Mouse (Mus musculus) neural tube, embryonic 15.5 days (tissue): ENCODE results near the gene Trpv4. TPM values are rescaled to one million over a fixed set of nuclear protein-coding genes. Genes with fewer than 3 reads are reported as not detected.

Experiments used
- ATAC-seq: fragments of 200-750 bp; cut with Nextera tagmentation; 2 replicates; pipeline ENCODE4 v1.8.0; 2017; ENCODE audit warnings: mild to moderate bottlenecking, moderate TSS enrichment, moderate library complexity; ENCODE audit not compliant: low FRiP score
- H3K27ac ChIP-seq: fragments of 300-500 bp; sonication (generic); replicated peaks from 2 replicates; pipeline ENCODE4 v1.5.1; 2015; ENCODE audit warnings: mild to moderate bottlenecking, inconsistent platforms
- H3K27me3 ChIP-seq: fragments of 300-500 bp; sonication (generic); replicated peaks from 2 replicates; pipeline ENCODE4 v1.6.1; 2015; ENCODE audit warnings: inconsistent platforms
- H3K36me3 ChIP-seq: fragments of 300-500 bp; sonication (generic); 2 replicates; pipeline ENCODE4 v1.6.1; 2015; ENCODE audit warnings: inconsistent platforms
- H3K4me1 ChIP-seq: fragments of 300-500 bp; sonication (generic); 2 replicates; pipeline ENCODE4 v1.6.1; 2015; ENCODE audit warnings: inconsistent platforms
- H3K4me2 ChIP-seq: fragments of 300-500 bp; sonication (generic); 2 replicates; pipeline ENCODE4 v1.6.1; 2015; ENCODE audit warnings: inconsistent platforms, mild to moderate bottlenecking, moderate library complexity
- H3K4me3 ChIP-seq: fragments of 300-500 bp; sonication (generic); replicated peaks from 2 replicates; pipeline ENCODE4 v1.5.1; 2015; ENCODE audit warnings: mild to moderate bottlenecking, inconsistent platforms
- H3K9ac ChIP-seq: fragments of 300-500 bp; sonication (generic); replicated peaks from 2 replicates; pipeline ENCODE4 v1.6.1; 2015; ENCODE audit warnings: mild to moderate bottlenecking, inconsistent platforms
- H3K9me3 ChIP-seq: fragments of 300-500 bp; sonication (generic); replicated peaks from 2 replicates; pipeline ENCODE4 v1.6.1; 2016; ENCODE audit warnings: inconsistent platforms
- WGBS: fragments of 180-500 bp; shearing (Covaris S2); methylation state at CpG from one replicate; pipeline ENCODE4 v1.1.7; 2015; ENCODE audit warnings: mixed read lengths; 5-methylcytosine and 5-hydroxymethylcytosine counted together
- polyA plus RNA-seq: library from polyadenylated mRNA; unstranded; fragments of >200 nt; fragmentation: Nextera tagmentation; extraction: Ambion mirVana; gene quantifications from 2 replicates; pipeline ENCODE4 v1.2.1, GENCODE M21; 2015

The Trpv4 gene
- 1.4 and 1.6 TPM in 2 replicates for polyA plus RNA-seq

DNA sequence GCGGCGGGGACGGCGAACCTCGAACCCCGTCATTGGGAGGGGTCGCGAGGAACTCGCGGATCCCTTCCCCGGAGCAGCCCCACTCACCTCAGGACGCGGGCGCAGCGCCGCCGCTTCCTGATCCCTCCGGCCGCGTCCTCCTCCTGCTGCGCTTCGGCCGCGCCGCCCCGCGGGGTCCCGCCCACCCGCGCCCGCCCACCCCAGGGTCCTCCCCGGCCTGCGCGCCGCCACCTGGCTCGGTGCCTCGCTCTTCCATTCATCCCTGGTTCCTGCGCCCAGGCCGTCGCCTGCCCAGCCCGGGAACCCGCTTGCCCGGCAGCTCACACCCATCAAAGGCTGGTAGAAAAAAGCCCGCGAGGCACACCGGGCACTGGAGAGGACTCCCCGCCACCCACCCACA is at the start of gene Trpv4:
Trpv4 (minus strand) TSS at position 167 of the 400 bp plus-strand sequence.
- 2% methylated on average over 41 of the region's 47 CpGs for WGBS
- H3K36me3 ChIP-seq = no peaks in the 10 kb centered on the region
- peaks cover 48% of the 10 kb centered on the region for H3K27me3 ChIP-seq
- ATAC-seq = no peak
- no peaks in the 10 kb centered on the region for H3K9me3 ChIP-seq
- H3K9ac ChIP-seq = peak within 1 kb of the TSS; percentile 46
- H3K4me1 ChIP-seq = peaks cover 14% of the 10 kb centered on the region
- H3K27ac ChIP-seq = no peak within 1 kb of the TSS
- H3K4me3 ChIP-seq = peak within 1 kb of the TSS; percentile 42
- peak within 1 kb of the TSS; percentile 90 for H3K4me2 ChIP-seq

GRCm38 (mm10) chr5:114707265-114708068 is 49.2 kb upstream of the Trpv4 start, which contains the start of gene Tchp:
Tchp (plus strand) TSS chr5:114707760.
- Histone ChIP-seq H3K9ac (peak within 1 kb of the TSS; percentile 63), H3K36me3 (peaks cover 26% of the 10 kb centered on the region), H3K27me3 (no peaks in the 10 kb centered on the region), H3K9me3 (no peaks in the 10 kb centered on the region), H3K4me2 (peak within 1 kb of the TSS; percentile 78), H3K4me3 (peak within 1 kb of the TSS; percentile 94), H3K4me1 (peaks cover 10% of the 10 kb centered on the region), H3K27ac (no peak within 1 kb of the TSS)
- WGBS = 3% methylated on average over 49 of the region's 49 CpGs
- peak; percentile 62 for ATAC-seq

DNA sequence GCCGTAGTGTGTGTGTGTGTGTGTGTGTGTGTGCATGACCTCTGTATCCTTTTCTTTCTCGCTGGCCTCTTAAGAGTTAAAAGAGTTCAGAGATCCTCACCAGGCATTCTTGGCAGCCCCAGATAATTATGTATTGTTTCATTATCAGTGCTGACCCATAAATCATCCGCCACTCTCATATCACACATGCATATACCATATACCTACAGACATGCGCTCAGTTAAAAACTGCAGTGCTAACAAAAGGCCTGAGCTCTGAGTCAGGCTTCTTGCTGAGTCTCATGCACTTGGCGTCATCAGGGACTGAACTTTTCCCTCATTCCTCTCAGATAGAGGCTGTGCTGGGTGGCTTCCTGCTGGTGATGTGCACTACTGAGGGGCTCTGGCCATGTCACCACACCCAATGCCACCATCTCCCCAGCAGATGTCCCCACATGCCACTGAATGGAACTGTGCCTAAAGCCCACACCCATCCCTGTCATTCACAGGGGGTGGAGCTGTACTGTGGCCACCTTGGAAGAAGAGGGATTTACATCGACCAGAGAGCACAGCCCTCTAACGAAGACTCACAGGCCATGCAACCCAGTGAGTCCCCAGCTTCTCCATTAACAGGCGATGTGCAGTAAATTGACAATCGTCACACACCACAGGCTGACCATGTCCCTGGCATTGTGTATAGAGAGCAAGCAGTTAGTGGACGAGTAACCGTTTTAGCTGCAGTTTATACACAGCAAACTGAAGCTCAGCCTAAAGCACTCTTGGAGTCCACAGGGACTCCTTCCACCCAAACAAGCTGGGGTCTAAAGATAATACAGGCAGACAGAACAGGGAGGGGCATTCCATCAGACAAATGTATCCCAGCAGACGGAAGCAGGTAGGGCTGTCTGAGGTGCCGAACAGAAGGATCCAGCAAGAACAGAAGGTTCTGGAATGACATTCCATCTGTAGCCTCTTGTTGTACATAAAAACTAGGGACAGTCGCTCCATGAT is 44.5 kb upstream of the Trpv4 start:
- H3K9ac ChIP-seq = no peak overlapping the region
- no peak overlapping the region for H3K4me2 ChIP-seq
- no peaks in the 10 kb centered on the region for H3K27me3 ChIP-seq
- no peak overlapping the region for H3K27ac ChIP-seq
- no peak for ATAC-seq
- H3K4me1 ChIP-seq = no peaks in the 10 kb centered on the region
- H3K9me3 ChIP-seq = no peaks in the 10 kb centered on the region
- no peak overlapping the region for H3K4me3 ChIP-seq
- no peaks in the 10 kb centered on the region for H3K36me3 ChIP-seq
- WGBS = 61% methylated on average over 14 of the region's 14 CpGs

DNA sequence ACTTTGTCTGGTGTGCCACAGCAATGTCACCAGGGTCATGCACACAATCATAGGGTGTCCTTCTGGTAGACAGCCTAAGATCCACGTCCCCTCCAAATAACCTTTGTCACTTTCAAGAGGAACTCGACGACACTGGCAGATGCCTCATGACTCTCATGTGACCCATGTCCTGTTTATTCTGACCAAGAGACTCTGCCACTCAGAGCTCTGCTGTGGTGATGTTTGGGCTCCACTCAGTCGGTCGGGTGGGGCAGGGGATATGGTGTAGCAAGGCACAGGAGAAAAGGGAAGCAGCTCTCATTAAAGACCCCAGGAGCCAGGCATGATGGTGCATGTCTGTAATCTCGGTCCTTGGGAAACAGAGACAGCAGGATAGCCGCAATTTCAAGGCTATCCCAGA is 40.8 kb upstream of the Trpv4 start:
- no peak for ATAC-seq
- Histone ChIP-seq H3K27ac (no peak overlapping the region), H3K4me2 (no peak overlapping the region), H3K9ac (no peak overlapping the region), H3K27me3 (0 out of 2 replicates have a peak, but pooled peaks cover 2% of the 10 kb centered on the region), H3K4me1 (no peaks in the 10 kb centered on the region), H3K36me3 (no peaks in the 10 kb centered on the region), H3K4me3 (no peak overlapping the region), H3K9me3 (no peaks in the 10 kb centered on the region)
- 63% methylated on average over 7 of the region's 7 CpGs for WGBS

- Histone ChIP-seq H3K4me1 (no peaks in the 10 kb centered on the region), H3K27ac (peak overlapping the region; percentile 37; the same call in 1 of the 2 replicates), H3K9me3 (no peaks in the 10 kb centered on the region), H3K36me3 (no peaks in the 10 kb centered on the region), H3K27me3 (0 out of 2 replicates have a peak, but pooled peaks cover 2% of the 10 kb centered on the region), H3K9ac (no peak overlapping the region), H3K4me3 (no peak overlapping the region), H3K4me2 (no peak overlapping the region)
- 77% methylated on average over 19 of the region's 19 CpGs for WGBS
- ATAC-seq = peak; percentile 68; the same call in 1 of the 2 replicates
Measured at GRCm38 (mm10) chr5:114698044-114698746, 40.0 kb upstream of the Trpv4 start.

DNA sequence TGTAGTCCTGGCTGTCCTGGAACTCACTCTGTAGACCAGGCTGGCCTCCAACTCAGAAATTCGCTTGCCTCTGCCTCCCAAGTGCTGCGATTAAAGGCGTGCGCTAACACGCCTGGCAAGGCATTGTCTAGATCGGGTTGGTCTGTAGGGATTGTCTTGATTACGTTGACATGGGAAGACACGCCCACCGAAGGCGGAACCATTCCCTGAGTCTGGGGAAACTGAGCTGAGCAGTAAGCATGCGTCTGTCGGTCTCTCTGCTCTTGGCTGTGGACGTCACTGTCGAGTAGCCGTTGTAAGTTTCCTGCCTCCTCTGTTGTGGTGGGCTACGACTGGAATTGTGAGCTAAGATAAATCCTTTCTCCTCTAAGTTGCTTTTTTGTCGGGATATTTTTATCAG is 38.7 kb upstream of the Trpv4 start:
- Histone ChIP-seq H3K9ac (no peak overlapping the region), H3K27ac (no peak overlapping the region), H3K36me3 (no peaks in the 10 kb centered on the region), H3K4me2 (no peak overlapping the region), H3K9me3 (no peaks in the 10 kb centered on the region), H3K4me3 (no peak overlapping the region), H3K27me3 (0 out of 2 replicates have a peak, but pooled peaks cover 2% of the 10 kb centered on the region), H3K4me1 (no peaks in the 10 kb centered on the region)
- no peak for ATAC-seq
- WGBS = 85% methylated on average over 17 of the region's 17 CpGs

GRCm38 (mm10) chr5:114695775-114696174 is 37.6 kb upstream of the Trpv4 start:
- Histone ChIP-seq H3K4me3 (no peak overlapping the region), H3K27me3 (0 out of 2 replicates have a peak, but pooled peaks cover 2% of the 10 kb centered on the region), H3K9ac (no peak overlapping the region), H3K9me3 (no peaks in the 10 kb centered on the region), H3K4me1 (peaks cover 4% of the 10 kb centered on the region), H3K4me2 (no peak overlapping the region), H3K27ac (no peak overlapping the region), H3K36me3 (no peaks in the 10 kb centered on the region)
- ATAC-seq = no peak
- WGBS = 73% methylated on average over 5 of the region's 5 CpGs

DNA sequence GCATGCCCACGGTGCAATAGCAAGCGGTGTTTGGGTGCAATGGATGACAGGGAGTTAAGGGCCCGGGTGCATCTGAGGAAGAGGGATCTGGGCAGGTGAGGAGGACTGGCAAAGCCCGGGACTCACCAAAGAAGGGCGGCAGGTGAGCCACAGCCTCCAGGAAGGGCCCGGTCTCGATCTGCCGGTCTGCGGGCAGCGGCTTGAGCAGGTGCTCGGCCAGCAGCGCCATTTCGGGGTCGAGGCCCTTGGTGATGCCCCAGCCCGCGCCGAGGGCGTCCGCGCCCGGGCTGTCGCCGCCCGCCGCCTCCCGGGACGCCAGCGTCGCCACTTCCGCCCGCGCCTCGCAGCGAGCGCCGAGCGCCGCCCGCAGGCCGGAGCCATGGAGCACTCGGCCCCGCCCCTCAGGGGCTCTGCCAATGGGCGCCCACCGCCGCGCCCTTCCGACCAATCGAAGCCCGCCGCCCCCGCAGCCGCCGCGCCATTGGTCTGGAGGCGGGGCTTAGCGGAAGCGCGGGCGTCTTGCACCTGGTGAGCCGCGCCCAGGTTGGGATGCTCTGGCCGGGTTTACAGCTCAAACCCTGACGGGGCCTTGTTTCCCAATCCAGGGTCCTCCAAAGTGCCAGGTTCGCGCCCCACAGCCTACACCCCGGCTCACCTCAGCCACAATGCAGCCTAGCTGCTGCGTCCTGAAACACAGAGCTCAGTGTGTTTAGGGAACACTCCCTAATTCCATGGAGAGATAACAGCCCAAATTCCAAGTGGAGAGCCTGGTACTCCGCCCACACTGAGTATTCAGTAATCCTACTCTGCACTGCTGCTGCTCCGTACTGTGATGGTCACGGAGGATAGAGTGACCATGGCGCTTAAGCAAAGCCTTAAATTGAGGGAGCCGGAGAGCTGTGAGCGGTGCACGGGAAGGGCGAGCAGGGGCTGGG is 32.7 kb upstream of the Trpv4 start, which contains the start of gene Gltp:
Gltp (minus strand) TSS at position 352 of the 935 bp plus-strand sequence.
- no peaks in the 10 kb centered on the region for H3K9me3 ChIP-seq
- H3K4me2 ChIP-seq = peak within 1 kb of the TSS; percentile 87
- peak within 1 kb of the TSS; percentile 73 for H3K27ac ChIP-seq
- H3K4me1 ChIP-seq = peaks cover 25% of the 10 kb centered on the region
- ATAC-seq = peak; percentile 98
- no peaks in the 10 kb centered on the region for H3K36me3 ChIP-seq
- 6% methylated on average over 54 of the region's 75 CpGs for WGBS
- H3K9ac ChIP-seq = peak within 1 kb of the TSS; percentile 89
- 0 out of 2 replicates have a peak, but pooled peaks cover 2% of the 10 kb centered on the region for H3K27me3 ChIP-seq
- peak within 1 kb of the TSS; percentile 86 for H3K4me3 ChIP-seq

- Histone ChIP-seq H3K9me3 (no peaks in the 10 kb centered on the region), H3K27ac (no peak overlapping the region), H3K4me2 (peak overlapping the region; percentile 87), H3K27me3 (0 out of 2 replicates have a peak, but pooled peaks cover 2% of the 10 kb centered on the region), H3K36me3 (no peaks in the 10 kb centered on the region), H3K9ac (peak overlapping the region; percentile 89), H3K4me3 (peak overlapping the region; percentile 86), H3K4me1 (peaks cover 25% of the 10 kb centered on the region)
- 22% methylated on average over 16 of the region's 16 CpGs for WGBS
- no peak for ATAC-seq
Measured at GRCm38 (mm10) chr5:114689700-114690366, 31.6 kb upstream of the Trpv4 start.

- no peaks in the 10 kb centered on the region for H3K9me3 ChIP-seq
- ATAC-seq = no peak
- no peak overlapping the region for H3K9ac ChIP-seq
- no peaks in the 10 kb centered on the region for H3K36me3 ChIP-seq
- peaks cover 25% of the 10 kb centered on the region for H3K4me1 ChIP-seq
- WGBS = 80% methylated on average over 13 of the region's 13 CpGs
- H3K4me2 ChIP-seq = peak overlapping the region; percentile 87; the same call in 1 of the 2 replicates
- no peaks in the 10 kb centered on the region for H3K27me3 ChIP-seq
- H3K4me3 ChIP-seq = no peak overlapping the region
- H3K27ac ChIP-seq = no peak overlapping the region
Measured at GRCm38 (mm10) chr5:114688703-114689102, 30.5 kb upstream of the Trpv4 start.
